Mouse (Mus musculus): ENCODE results near the gene Gna15.

DNA sequence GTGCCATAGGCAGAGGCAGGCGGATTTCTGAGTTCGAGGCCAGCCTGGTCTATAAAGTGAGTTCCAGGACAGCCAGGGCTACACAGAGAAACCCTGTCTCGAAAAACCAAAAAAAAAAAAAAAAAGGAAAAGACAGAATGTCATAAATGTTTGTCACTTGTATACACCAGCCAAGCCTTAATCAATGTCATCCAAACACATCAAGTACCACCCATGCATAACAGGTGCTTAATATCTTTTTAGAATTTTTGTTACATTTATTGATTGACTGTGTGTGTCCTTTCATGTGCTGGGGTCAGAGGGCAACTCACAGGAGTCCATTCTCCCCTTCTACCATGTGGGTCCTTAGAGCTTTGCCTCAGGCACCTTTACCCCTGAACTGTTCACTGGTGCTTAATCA, 24.0 kb downstream of the Gna15 start, which contains the start of gene S1pr4:
- TF ChIP-seq CTCF (IDR thresholded peaks at IDR 0.05; ENCODE audit: extremely low read depth, insufficient read depth, low read length) (no peak), POLR2A (IDR thresholded peaks at IDR 0.05; ENCODE audit: extremely low read depth, insufficient read depth, low read length) (no peak)

Data from cortical plate, adult 2 months (tissue).